Mouse (Mus musculus) bone marrow, adult 2 months (tissue): ENCODE data around the gene Ap2b1.

Source experiments
- CTCF ChIP-seq: fragments of 200-500 bp; IDR thresholded peaks from 2 replicates; pipeline ENCODE4 v1.5.1; 2011; ENCODE audit warnings: low read length, control low read depth; ENCODE audit not compliant: control insufficient read depth, insufficient read depth
- POLR2A ChIP-seq: fragments of 200-500 bp; IDR thresholded peaks from 2 replicates; pipeline ENCODE4 v1.6.1; 2011; ENCODE audit warnings: low read depth, mild to moderate bottlenecking, control low read depth, low read length, borderline replicate concordance; ENCODE audit not compliant: control insufficient read depth

GRCm38 (mm10) chr11:83449298-83449697 lies 150.5 kb downstream of the Ap2b1 start:
- no peak for TF ChIP-seq CTCF
- no peak for TF ChIP-seq POLR2A
